Mouse (Mus musculus): ENCODE measurements at regions not wholly inside any gene's neighbourhood (a gene's known extent, or its start where the extent isn't known, plus 50 kb on each side); places are given as distances from the start of the nearest gene placed in this dataset.

- no peak overlapping the region for H3K9ac ChIP-seq (replicated peaks)
- H3K9me3 ChIP-seq (ENCODE audit: low read length): no peaks in the 10 kb centered on the region
- DNase-seq (no peak), ATAC-seq (no peak)
- no peaks in the 10 kb centered on the region for H3K27me3 ChIP-seq (ENCODE audit: insufficient read depth, low read length)
- H3K4me3 ChIP-seq (ENCODE audit: low read depth, low read length): no peak overlapping the region
- H3K4me1 ChIP-seq (ENCODE audit: insufficient read depth): no peaks in the 10 kb centered on the region
- no peaks in the 10 kb centered on the region for H3K36me3 ChIP-seq (replicated peaks; ENCODE audit: insufficient read depth, low read length)
- no peak overlapping the region for H3K4me2 ChIP-seq (ENCODE audit: low read depth, low read length)
- TF ChIP-seq CTCF (IDR thresholded peaks at IDR 0.05; ENCODE audit: low read depth) (no peak), EP300 (IDR thresholded peaks at IDR 0.05; ENCODE audit: low read depth) (no peak)
- 89% methylated on average over 3 of the region's 3 CpGs for WGBS (ENCODE audit: insufficient replicate concordance)
- no peak overlapping the region for H3K27ac ChIP-seq (ENCODE audit: low read depth)
Observed at GRCm38 (mm10) chr14:28626951-28627350, 122.4 kb downstream of the Wnt5a start.

GRCm38 (mm10) chr14:28635175-28635574 is 130.6 kb downstream of the Wnt5a start:
- Histone ChIP-seq H3K27ac (ENCODE audit: low read depth) (no peak overlapping the region), H3K4me3 (ENCODE audit: low read depth, low read length) (no peak overlapping the region), H3K27me3 (ENCODE audit: insufficient read depth, low read length) (no peaks in the 10 kb centered on the region), H3K36me3 (replicated peaks; ENCODE audit: insufficient read depth, low read length) (no peaks in the 10 kb centered on the region), H3K4me1 (ENCODE audit: insufficient read depth) (no peaks in the 10 kb centered on the region), H3K9ac (replicated peaks) (no peak overlapping the region), H3K4me2 (ENCODE audit: low read depth, low read length) (no peak overlapping the region), H3K9me3 (ENCODE audit: low read length) (no peaks in the 10 kb centered on the region)
- ATAC-seq (no peak), DNase-seq (no peak)
- TF ChIP-seq CTCF (IDR thresholded peaks at IDR 0.05; ENCODE audit: low read depth): no peak
- TF ChIP-seq EP300 (IDR thresholded peaks at IDR 0.05; ENCODE audit: low read depth): no peak

DNA sequence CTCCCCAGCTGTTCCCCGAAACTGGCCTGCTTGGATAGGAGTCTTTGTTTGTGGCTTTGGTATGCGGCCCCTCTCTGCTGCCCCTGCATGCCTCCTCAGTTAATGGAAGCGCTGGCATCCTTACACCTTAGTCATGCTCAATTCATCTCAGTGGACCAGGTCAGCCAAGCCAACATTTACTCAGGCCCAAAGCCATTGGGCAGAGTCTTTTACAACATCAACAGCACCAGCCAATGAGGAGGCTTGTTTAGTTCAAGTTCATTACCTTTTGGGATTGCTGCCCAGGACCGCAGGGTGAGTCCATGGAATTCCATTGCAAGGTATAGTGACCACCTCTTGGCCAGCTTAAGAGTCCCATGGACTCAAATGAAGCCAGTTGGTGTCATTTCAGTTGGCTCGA is 134.5 kb downstream of the Wnt5a start:
- Histone ChIP-seq H3K4me1 (ENCODE audit: insufficient read depth) (no peaks in the 10 kb centered on the region), H3K4me3 (ENCODE audit: low read depth, low read length) (no peak overlapping the region), H3K4me2 (ENCODE audit: low read depth, low read length) (no peak overlapping the region), H3K27me3 (ENCODE audit: insufficient read depth, low read length) (no peaks in the 10 kb centered on the region), H3K36me3 (replicated peaks; ENCODE audit: insufficient read depth, low read length) (no peaks in the 10 kb centered on the region), H3K9ac (replicated peaks) (no peak overlapping the region), H3K9me3 (ENCODE audit: low read length) (no peaks in the 10 kb centered on the region), H3K27ac (ENCODE audit: low read depth) (no peak overlapping the region)
- 74% methylated on average over 5 of the region's 5 CpGs for WGBS (ENCODE audit: insufficient replicate concordance)
- ATAC-seq (no peak), DNase-seq (no peak)
- TF ChIP-seq CTCF (IDR thresholded peaks at IDR 0.05; ENCODE audit: low read depth) (no peak), EP300 (IDR thresholded peaks at IDR 0.05; ENCODE audit: low read depth) (no peak)

- DNase-seq (no peak), ATAC-seq (no peak)
- WGBS (ENCODE audit: insufficient replicate concordance): 56% methylated on average over 2 of the region's 2 CpGs
Observed at GRCm38 (mm10) chr14:28645807-28646206, 141.3 kb downstream of the Wnt5a start.

GRCm38 (mm10) chr14:28649411-28649810 is 144.9 kb downstream of the Wnt5a start:
- DNase-seq (no peak), ATAC-seq (no peak)
- no peak overlapping the region for H3K27ac ChIP-seq (ENCODE audit: low read depth)

More at GRCm38 (mm10) chr14:28645807-28646206, 141.3 kb downstream of the Wnt5a start:
- H3K27me3 ChIP-seq (ENCODE audit: insufficient read depth, low read length): no peaks in the 10 kb centered on the region
- H3K9ac ChIP-seq (replicated peaks): no peak overlapping the region
- H3K4me3 ChIP-seq (ENCODE audit: low read depth, low read length): no peak overlapping the region
- H3K9me3 ChIP-seq (ENCODE audit: low read length): no peaks in the 10 kb centered on the region; the same call in 1 of the 2 replicates
- H3K27ac ChIP-seq (ENCODE audit: low read depth): no peak overlapping the region
- H3K4me1 ChIP-seq (ENCODE audit: insufficient read depth): no peaks in the 10 kb centered on the region
- H3K4me2 ChIP-seq (ENCODE audit: low read depth, low read length): no peak overlapping the region
- H3K36me3 ChIP-seq (replicated peaks; ENCODE audit: insufficient read depth, low read length): no peaks in the 10 kb centered on the region
- TF ChIP-seq EP300 (IDR thresholded peaks at IDR 0.05; ENCODE audit: low read depth): no peak

DNA sequence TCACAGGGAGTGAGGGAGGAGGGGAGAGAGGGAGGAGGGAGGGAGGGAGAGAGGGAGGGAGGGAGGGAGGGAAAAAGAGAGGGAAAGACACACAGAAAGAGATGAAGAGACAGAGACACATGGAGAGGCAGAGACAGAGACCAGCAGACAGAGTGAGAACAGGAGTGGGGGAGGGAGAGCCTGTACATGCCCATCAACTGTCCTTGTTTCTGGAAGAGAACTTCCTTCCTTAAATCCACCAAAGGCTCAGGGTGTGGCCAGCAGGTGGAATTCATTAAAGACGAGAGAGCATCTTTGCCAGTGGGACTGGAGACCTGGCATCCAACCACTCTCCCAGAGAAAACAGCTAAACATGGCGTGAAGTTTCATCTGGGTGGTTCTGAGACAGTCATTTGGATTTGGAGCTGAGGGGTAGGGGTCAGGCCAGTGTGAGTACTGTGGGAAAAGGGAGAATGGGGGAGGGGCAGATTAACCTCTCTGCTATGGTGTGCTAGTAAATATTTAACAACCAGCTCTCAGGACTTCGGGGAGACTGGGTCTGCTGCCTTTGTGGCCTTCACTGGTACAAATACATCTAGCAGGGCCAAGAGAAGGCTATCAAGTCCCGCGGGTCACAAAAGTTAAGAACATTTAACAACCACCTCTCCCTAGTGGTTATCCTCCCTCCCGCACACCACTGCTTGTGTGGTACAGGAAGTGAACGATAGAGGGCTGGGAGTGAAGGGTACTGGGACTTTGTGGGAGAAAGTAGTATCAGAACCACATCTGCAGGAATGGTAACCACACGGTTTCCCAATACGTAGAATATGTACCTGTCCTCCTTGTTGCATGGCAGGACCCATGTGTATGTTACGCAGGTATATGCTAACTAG is 148.7 kb downstream of the Wnt5a start:
- Histone ChIP-seq H3K27ac (ENCODE audit: low read depth) (no peak overlapping the region), H3K9me3 (ENCODE audit: low read length) (no peaks in the 10 kb centered on the region), H3K4me2 (ENCODE audit: low read depth, low read length) (no peak overlapping the region), H3K9ac (replicated peaks) (no peak overlapping the region), H3K27me3 (ENCODE audit: insufficient read depth, low read length) (no peaks in the 10 kb centered on the region), H3K4me3 (ENCODE audit: low read depth, low read length) (no peak overlapping the region), H3K36me3 (replicated peaks; ENCODE audit: insufficient read depth, low read length) (no peaks in the 10 kb centered on the region), H3K4me1 (ENCODE audit: insufficient read depth) (peaks cover 6% of the 10 kb centered on the region; the same call in 1 of the 2 replicates)
- 50% methylated on average over 10 of the region's 10 CpGs for WGBS (ENCODE audit: insufficient replicate concordance)
- DNase-seq: no peak
- ATAC-seq: no peak
- TF ChIP-seq CTCF (IDR thresholded peaks at IDR 0.05; ENCODE audit: low read depth) (no peak), EP300 (IDR thresholded peaks at IDR 0.05; ENCODE audit: low read depth) (no peak)

More at GRCm38 (mm10) chr14:28649411-28649810, 144.9 kb downstream of the Wnt5a start:
- H3K9ac ChIP-seq (replicated peaks): no peak overlapping the region
- no peak overlapping the region for H3K4me3 ChIP-seq (ENCODE audit: low read depth, low read length)
- no peak overlapping the region for H3K4me2 ChIP-seq (ENCODE audit: low read depth, low read length)
- H3K27me3 ChIP-seq (ENCODE audit: insufficient read depth, low read length): no peaks in the 10 kb centered on the region
- TF ChIP-seq EP300 (IDR thresholded peaks at IDR 0.05; ENCODE audit: low read depth) (no peak), CTCF (IDR thresholded peaks at IDR 0.05; ENCODE audit: low read depth) (no peak)
- H3K4me1 ChIP-seq (ENCODE audit: insufficient read depth): peaks cover 6% of the 10 kb centered on the region; the same call in 1 of the 2 replicates
- H3K9me3 ChIP-seq (ENCODE audit: low read length): no peaks in the 10 kb centered on the region; the same call in 1 of the 2 replicates
- no peaks in the 10 kb centered on the region for H3K36me3 ChIP-seq (replicated peaks; ENCODE audit: insufficient read depth, low read length)
